Mouse (Mus musculus) midbrain, embryonic 12.5 days (tissue): Measurements from ENCODE around the gene Cpox. TPM values are rescaled to one million over a fixed set of nuclear protein-coding genes. Genes with fewer than 3 reads are reported as not detected.
A peak's percentile ranks its signal among the peaks of the same experiment; 100 is the strongest.

Experiments
- ATAC-seq: fragments of 200-750 bp; cut with Nextera tagmentation; 2 replicates; pipeline ENCODE4 v1.8.0; 2017; ENCODE audit warnings: low read depth, moderate TSS enrichment, moderate library complexity; ENCODE audit not compliant: low FRiP score
- H3K27ac ChIP-seq: fragments of 300-500 bp; sonication (generic); replicated peaks from 2 replicates; pipeline ENCODE4 v1.5.1; 2016; ENCODE audit warnings: mild to moderate bottlenecking
- H3K27me3 ChIP-seq: fragments of 300-500 bp; sonication (generic); 2 replicates; pipeline ENCODE4 v1.6.1; 2016; ENCODE audit warnings: mild to moderate bottlenecking
- H3K36me3 ChIP-seq: fragments of 300-500 bp; sonication (generic); 2 replicates; pipeline ENCODE4 v1.6.1; 2016
- H3K4me1 ChIP-seq: fragments of 300-500 bp; sonication (generic); 2 replicates; pipeline ENCODE4 v1.6.1; 2016
- H3K4me2 ChIP-seq: fragments of 300-500 bp; sonication (generic); replicated peaks from 2 replicates; pipeline ENCODE4 v1.6.1; 2016; ENCODE audit warnings: mild to moderate bottlenecking, moderate library complexity
- H3K4me3 ChIP-seq: fragments of 300-500 bp; sonication (generic); 2 replicates; pipeline ENCODE4 v1.5.1; 2016; ENCODE audit warnings: mild to moderate bottlenecking
- H3K9ac ChIP-seq: fragments of 300-500 bp; sonication (generic); replicated peaks from 2 replicates; pipeline ENCODE4 v1.6.1; 2016; ENCODE audit warnings: mild to moderate bottlenecking, moderate library complexity
- H3K9me3 ChIP-seq: fragments of 300-500 bp; sonication (generic); 2 replicates; pipeline ENCODE4 v1.6.1; 2016; ENCODE audit warnings: mild to moderate bottlenecking
- WGBS: fragments of 180-500 bp; shearing (Covaris S2); methylation state at CpG from one replicate; pipeline ENCODE4 v1.1.7; 2016; 5-methylcytosine and 5-hydroxymethylcytosine counted together
- polyA plus RNA-seq: library from polyadenylated mRNA; unstranded; fragments of >200 nt; fragmentation: Nextera tagmentation; extraction: Ambion mirVana; gene quantifications from 2 replicates; pipeline ENCODE4 v1.2.1, GENCODE M21; 2016

The Cpox gene
- polyA plus RNA-seq, 1 experiment from 2014 or later, result 17.2 TPM

DNA sequence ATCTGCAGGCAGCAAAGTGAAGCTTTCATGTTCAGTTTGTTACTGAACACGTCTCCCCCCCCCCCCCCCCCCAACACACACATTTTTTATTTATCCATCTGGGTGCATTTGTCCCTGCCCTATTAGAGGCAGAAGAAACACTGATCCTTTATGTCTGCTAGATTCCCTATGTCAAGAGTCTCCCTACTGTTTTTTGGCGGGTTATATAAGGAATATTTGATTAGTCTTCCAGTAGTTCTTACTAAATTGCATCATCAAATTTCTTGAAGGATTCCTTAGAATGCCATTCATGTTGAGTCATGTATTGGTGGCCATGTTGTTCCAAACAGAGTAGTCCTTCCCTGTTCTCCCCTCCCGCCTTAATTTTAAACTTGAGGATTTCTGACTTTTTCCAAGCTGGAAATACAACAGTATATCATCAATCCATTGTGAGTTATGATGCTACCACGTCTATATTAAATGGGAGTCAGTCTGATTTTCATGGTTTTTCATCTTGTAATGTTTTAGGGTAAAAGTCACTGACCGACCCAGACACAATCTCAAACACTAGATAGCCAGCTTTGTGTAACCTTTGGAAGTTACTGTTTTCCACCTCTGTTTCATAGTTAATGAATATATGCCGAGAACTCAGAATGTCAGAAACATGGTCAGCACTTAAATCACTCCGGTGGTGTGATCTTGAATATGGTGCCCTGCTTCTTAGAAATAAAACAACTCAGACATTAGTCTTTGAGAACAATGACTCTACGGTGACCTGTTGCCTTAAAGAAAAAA is 1.3 kb downstream of the Cpox start:
- WGBS, result 81% methylated on average over 7 of the region's 8 CpGs
- peak overlapping the region; percentile 82 for H3K4me2 ChIP-seq
- no peaks in the 10 kb centered on the region for H3K27me3 ChIP-seq
- peak overlapping the region; percentile 73 for H3K4me3 ChIP-seq
- H3K27ac ChIP-seq, result no peak overlapping the region
- peaks cover 18% of the 10 kb centered on the region for H3K36me3 ChIP-seq
- no peak overlapping the region for H3K9ac ChIP-seq
- ATAC-seq, result no peak
- 0 out of 2 replicates have a peak, but pooled peaks cover 7% of the 10 kb centered on the region for H3K4me1 ChIP-seq
- H3K9me3 ChIP-seq, result no peaks in the 10 kb centered on the region

DNA sequence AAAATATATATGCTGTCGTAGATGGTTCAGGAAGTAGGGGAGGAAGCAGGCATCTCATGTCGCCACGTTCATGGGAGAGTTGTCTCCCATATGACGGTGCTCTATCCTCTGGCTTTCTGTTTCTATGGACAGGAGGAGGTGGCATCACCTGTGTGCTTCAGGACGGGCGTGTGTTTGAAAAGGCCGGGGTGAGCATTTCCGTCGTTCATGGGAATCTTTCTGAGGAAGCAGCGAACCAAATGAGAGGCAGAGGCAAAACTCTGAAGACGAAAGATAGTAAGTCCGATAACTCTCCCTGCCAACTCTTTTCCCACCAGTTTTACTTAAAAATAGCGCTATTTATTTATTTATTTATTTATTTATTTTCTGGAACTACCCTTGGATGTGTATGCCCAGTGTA is 2.3 kb downstream of the Cpox start:
- 93% methylated on average over 13 of the region's 13 CpGs for WGBS
- Histone ChIP-seq H3K9me3 (no peaks in the 10 kb centered on the region), H3K27me3 (no peaks in the 10 kb centered on the region), H3K27ac (no peak overlapping the region), H3K36me3 (peaks cover 21% of the 10 kb centered on the region), H3K4me2 (no peak overlapping the region), H3K4me3 (no peak overlapping the region), H3K9ac (no peak overlapping the region), H3K4me1 (0 out of 2 replicates have a peak, but pooled peaks cover 7% of the 10 kb centered on the region)
- ATAC-seq, result no peak

DNA sequence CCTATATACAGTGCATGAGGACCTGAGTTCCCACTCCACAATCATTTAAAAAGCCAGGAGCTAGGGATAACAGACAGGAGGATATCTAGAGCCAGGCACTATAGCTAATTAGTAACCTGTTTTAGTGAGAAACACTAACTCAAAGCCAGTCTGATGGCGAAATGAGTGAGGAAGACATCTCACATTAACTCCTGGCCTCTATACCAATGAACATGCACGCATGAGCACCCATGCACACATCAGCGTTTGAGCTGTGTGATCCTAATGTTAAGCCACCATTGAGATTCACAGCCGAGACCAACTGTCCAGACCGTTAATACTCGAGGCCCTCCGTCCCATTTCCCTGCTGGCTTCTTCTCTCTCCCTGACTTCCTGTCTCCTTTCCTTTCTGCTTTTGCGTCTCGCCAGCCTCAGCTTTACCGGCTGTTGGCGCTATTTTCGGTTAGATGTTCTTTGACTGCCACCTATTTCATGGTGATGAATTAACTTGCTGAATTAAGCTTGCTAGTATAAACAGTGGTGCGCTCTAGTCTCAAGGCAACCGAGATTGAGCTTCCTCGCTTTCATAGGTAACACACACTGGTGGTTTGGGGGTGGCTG is 3.8 kb downstream of the Cpox start:
- Histone ChIP-seq H3K27ac (no peak overlapping the region), H3K4me1 (0 out of 2 replicates have a peak, but pooled peaks cover 7% of the 10 kb centered on the region), H3K4me3 (no peak overlapping the region)

DNA sequence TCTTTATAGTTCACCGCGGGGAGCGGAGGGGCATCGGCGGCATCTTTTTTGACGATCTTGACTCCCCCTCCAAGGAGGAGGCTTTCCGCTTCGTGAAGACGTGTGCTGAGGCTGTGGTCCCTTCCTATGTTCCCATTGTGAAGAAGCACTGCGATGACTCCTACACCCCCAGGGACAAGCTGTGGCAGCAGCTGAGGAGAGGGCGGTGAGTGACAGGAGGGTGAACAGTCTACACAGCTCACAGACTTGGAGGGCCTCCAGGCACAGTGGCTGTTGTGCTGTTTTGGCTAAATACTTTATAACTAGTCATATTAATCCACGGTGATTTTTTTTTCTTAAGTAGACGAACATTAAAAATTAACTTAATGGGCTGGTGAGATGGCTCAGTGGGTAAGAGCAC is 5.2 kb downstream of the Cpox start:
- H3K27me3 ChIP-seq, result no peaks in the 10 kb centered on the region
- H3K27ac ChIP-seq, result no peak overlapping the region
- H3K4me2 ChIP-seq, result no peak overlapping the region
- H3K4me3 ChIP-seq, result no peak overlapping the region
- H3K9me3 ChIP-seq, result no peaks in the 10 kb centered on the region
- 0 out of 2 replicates have a peak, but pooled peaks cover 7% of the 10 kb centered on the region for H3K4me1 ChIP-seq
- 96% methylated on average over 13 of the region's 13 CpGs for WGBS
- peaks cover 27% of the 10 kb centered on the region for H3K36me3 ChIP-seq
- no peak for ATAC-seq
- H3K9ac ChIP-seq, result no peak overlapping the region

More for the DNA sequence above, 3.8 kb downstream of the Cpox start:
- Histone ChIP-seq H3K4me2 (no peak overlapping the region), H3K36me3 (peaks cover 27% of the 10 kb centered on the region), H3K27me3 (no peaks in the 10 kb centered on the region), H3K9ac (no peak overlapping the region), H3K9me3 (no peaks in the 10 kb centered on the region)
- WGBS, result 94% methylated on average over 15 of the region's 15 CpGs
- ATAC-seq, result no peak

DNA sequence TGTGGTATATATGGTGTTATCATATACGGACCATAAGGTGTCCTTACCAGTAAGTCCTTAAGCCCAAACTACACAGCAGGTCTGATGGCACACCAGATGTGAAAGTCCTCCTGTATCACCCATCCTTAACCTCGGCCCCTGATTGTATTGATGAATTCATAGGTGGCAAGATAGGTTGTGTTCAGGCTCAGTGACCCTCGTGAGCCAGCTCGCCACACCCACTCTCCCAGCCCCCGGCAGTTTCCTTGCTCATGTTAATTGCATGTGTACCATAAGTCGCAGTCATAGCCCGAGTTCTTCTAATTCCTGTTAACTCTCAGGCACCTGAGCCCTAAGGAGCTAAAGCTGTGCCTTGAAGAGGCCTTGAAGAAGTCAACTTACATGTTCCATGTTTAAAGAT is 6.1 kb downstream of the Cpox start:
- no peak for ATAC-seq
- no peak overlapping the region for H3K27ac ChIP-seq
- H3K4me2 ChIP-seq, result no peak overlapping the region
- no peak overlapping the region for H3K4me3 ChIP-seq
- 0 out of 2 replicates have a peak, but pooled peaks cover 4% of the 10 kb centered on the region for H3K4me1 ChIP-seq
- no peaks in the 10 kb centered on the region for H3K27me3 ChIP-seq
- H3K9me3 ChIP-seq, result no peaks in the 10 kb centered on the region
- no peak overlapping the region for H3K9ac ChIP-seq
- peaks cover 27% of the 10 kb centered on the region for H3K36me3 ChIP-seq
- 92% methylated on average over 7 of the region's 7 CpGs for WGBS

DNA sequence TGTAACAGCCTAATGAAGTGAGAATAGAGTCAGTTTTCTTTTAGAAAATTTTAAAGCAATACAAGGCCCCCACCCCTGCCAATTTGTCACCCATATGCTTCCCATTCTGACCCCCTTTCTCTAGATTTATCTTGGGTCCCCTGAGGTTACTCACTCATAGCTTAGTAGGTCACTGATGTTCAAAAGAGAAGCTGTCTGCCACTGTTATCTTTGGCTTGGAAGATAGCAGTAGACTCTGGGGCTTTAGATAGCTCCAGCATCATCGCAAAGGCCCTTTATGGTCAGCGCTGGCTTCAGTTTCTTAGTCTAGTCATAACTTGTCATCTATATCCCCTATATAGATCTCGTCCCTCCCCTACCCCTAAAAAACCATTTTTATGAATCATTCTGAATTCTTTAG is 6.5 kb downstream of the Cpox start:
- Histone ChIP-seq H3K4me1 (no peaks in the 10 kb centered on the region), H3K9me3 (no peaks in the 10 kb centered on the region), H3K4me2 (no peak overlapping the region), H3K36me3 (peaks cover 27% of the 10 kb centered on the region), H3K4me3 (no peak overlapping the region), H3K9ac (no peak overlapping the region), H3K27me3 (no peaks in the 10 kb centered on the region), H3K27ac (no peak overlapping the region)
- 94% methylated on average over 3 of the region's 3 CpGs for WGBS
- ATAC-seq, result no peak

DNA sequence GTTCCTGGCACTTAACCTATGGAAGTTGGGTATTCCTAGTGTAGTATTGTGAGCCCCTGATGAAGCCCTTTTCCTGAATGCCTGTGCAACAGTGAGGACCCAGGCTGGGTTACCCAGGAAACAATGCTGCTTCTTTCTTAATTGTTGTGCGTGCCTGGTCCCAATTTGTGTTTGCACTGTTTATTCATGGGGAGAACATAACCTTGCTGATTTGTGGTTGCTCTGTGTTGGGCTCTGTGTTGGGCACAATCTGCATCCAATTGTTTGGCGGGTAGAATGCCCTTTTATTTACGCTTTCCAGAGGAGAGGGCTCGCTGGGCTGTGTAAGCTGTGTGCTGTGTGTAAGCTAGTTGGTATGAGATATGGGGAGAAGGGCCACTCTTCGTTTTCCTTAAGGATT is 7.4 kb downstream of the Cpox start:
- Histone ChIP-seq H3K36me3 (peaks cover 27% of the 10 kb centered on the region), H3K4me1 (no peaks in the 10 kb centered on the region), H3K9ac (no peak overlapping the region), H3K27ac (no peak overlapping the region), H3K4me3 (no peak overlapping the region), H3K4me2 (no peak overlapping the region), H3K9me3 (no peaks in the 10 kb centered on the region), H3K27me3 (no peaks in the 10 kb centered on the region)
- no peak for ATAC-seq
- 85% methylated on average over 5 of the region's 5 CpGs for whole genome bisulfite sequencing

DNA sequence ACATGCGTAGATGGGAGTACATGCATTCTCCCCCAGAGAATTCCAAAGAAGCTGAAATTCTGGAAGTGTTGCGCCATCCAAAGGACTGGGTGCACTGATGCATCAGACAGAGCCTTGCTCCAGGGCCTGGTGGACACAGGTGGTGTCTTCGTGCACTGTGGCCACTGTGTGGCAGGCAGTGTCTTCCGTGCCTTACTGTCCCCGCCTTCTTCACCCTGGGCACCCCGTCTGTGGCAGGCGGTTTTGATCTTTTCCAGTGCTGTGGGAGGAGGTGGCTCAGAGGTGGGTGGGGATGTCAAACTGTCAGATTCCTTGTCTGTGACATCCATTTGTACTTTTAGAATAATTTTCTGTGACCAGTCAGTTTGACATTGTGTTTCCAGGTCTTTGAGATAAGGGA is 8.6 kb downstream of the Cpox start:
- Histone ChIP-seq H3K9me3 (no peaks in the 10 kb centered on the region), H3K36me3 (peaks cover 26% of the 10 kb centered on the region), H3K27ac (no peak overlapping the region), H3K27me3 (no peaks in the 10 kb centered on the region), H3K4me3 (no peak overlapping the region), H3K4me1 (no peaks in the 10 kb centered on the region), H3K4me2 (no peak overlapping the region), H3K9ac (no peak overlapping the region)
- no peak for ATAC-seq
- 84% methylated on average over 7 of the region's 7 CpGs for WGBS

DNA sequence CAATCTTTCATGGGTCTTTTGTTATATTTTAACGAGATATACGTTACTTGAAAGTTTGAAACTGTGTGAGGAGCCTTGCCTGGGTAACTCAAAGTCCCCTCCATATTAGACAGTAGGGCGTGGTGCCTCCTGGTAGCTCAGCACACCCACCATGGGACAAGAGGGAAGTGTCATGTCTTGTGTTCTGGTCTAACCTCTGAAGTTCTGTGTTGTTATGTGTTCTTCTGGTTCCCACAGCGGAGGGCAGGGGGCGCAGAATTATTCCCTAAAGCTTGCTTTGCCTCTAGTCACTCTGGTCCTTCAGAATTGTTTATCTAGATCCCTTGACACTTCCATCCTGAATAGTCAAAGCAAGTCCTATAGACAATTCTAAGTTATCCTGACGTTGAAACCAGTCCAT is 12.0 kb downstream of the Cpox start:
- 85% methylated on average over 6 of the region's 6 CpGs for WGBS
- Histone ChIP-seq H3K4me1 (no peaks in the 10 kb centered on the region), H3K9ac (no peak overlapping the region), H3K4me3 (no peak overlapping the region), H3K27ac (no peak overlapping the region), H3K27me3 (no peaks in the 10 kb centered on the region), H3K4me2 (no peak overlapping the region), H3K9me3 (no peaks in the 10 kb centered on the region), H3K36me3 (peaks cover 9% of the 10 kb centered on the region; the same call in 1 of the 2 replicates)
- no peak for ATAC-seq

DNA sequence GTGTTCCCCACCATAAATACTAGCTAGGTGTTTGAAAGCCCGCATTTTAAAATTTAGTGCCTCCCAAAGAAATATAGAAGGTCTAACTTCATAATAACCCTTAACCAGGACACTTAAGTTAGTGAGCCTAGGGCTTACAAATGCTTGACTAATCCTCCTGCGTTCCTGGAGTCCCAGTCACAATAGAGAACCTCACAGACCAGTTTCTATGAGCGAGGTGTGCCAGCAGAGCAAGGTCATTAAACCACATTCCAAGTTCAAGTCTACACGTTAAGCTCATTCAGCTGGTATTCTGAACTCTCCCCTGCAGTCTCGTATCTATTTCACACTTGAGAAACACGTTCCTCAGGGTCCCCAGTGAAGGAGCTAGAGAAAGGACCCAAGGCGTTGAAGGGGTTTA is 12.8 kb downstream of the Cpox start:
- 83% methylated on average over 7 of the region's 7 CpGs for WGBS
- Histone ChIP-seq H3K4me1 (no peaks in the 10 kb centered on the region), H3K36me3 (peaks cover 3% of the 10 kb centered on the region; the same call in 1 of the 2 replicates), H3K27me3 (no peaks in the 10 kb centered on the region), H3K9me3 (no peaks in the 10 kb centered on the region), H3K4me2 (no peak overlapping the region), H3K9ac (no peak overlapping the region), H3K4me3 (no peak overlapping the region), H3K27ac (no peak overlapping the region)
- no peak for ATAC-seq

DNA sequence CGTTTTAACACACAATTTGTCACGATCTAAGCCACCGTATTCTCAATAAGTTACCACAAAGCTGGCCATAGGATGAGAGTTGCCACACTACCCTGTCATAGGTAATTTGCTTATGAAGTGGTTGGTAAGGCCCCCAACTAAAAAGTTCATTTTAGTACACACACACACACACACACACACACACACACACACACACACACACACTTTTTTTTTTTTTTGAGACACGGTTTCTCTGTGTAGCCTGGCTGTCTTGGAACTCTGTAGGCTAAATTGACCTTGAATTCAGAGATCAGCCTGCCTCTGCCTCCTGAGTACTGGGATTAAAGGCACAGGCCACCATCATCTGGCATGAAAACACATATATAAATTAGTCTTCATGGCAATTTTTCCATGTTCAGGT is 13.8 kb downstream of the Cpox start:
- no peak overlapping the region for H3K4me3 ChIP-seq

DNA sequence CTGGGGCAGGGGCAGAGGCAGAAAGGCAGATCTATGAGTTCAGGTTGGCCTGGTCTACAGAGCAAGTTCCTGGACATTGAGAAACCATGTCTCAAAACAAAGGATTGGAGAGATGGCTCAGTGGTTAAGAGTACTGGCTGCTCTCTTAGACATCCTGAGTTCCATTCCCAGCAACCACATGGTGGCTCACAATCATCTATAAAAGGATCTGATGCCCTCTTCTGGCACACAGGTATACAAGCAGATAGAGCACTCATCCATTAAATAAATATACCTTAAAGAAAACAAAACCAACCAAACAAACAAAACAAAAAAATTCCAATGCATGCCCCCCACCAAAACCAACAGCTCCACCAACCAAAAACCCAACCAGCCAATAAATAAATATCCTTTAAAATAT is 14.4 kb downstream of the Cpox start:
- no peaks in the 10 kb centered on the region for H3K27me3 ChIP-seq
- H3K4me2 ChIP-seq, result no peak overlapping the region
- no peak overlapping the region for H3K9ac ChIP-seq
- no peak overlapping the region for H3K27ac ChIP-seq
- no peaks in the 10 kb centered on the region for H3K4me1 ChIP-seq
- H3K36me3 ChIP-seq, result no peaks in the 10 kb centered on the region
- H3K4me3 ChIP-seq, result no peak overlapping the region
- ATAC-seq, result no peak
- H3K9me3 ChIP-seq, result no peaks in the 10 kb centered on the region

More for the DNA sequence above, 13.8 kb downstream of the Cpox start:
- no peak overlapping the region for H3K4me2 ChIP-seq
- H3K27me3 ChIP-seq, result no peaks in the 10 kb centered on the region
- no peak overlapping the region for H3K27ac ChIP-seq
- WGBS, result 96% methylated on average over 4 of the region's 4 CpGs
- no peak overlapping the region for H3K9ac ChIP-seq
- no peaks in the 10 kb centered on the region for H3K9me3 ChIP-seq
- no peaks in the 10 kb centered on the region for H3K4me1 ChIP-seq
- ATAC-seq, result no peak
- H3K36me3 ChIP-seq, result no peaks in the 10 kb centered on the region
